Mouse (Mus musculus) forebrain, embryonic 12.5 days (tissue): ENCODE results near the gene Gse1. TPM values are rescaled to one million over a fixed set of nuclear protein-coding genes. Genes with fewer than 3 reads are reported as not detected.

Source experiments
- ATAC-seq: fragments of 200-750 bp; cut with Nextera tagmentation; 2 replicates; pipeline ENCODE4 v1.8.0; 2017; ENCODE audit warnings: moderate TSS enrichment; ENCODE audit not compliant: low FRiP score
- H3K27ac ChIP-seq: fragments of 300-500 bp; sonication (generic); 2 replicates; pipeline ENCODE4 v1.5.1; 2016; ENCODE audit warnings: mild to moderate bottlenecking
- H3K27me3 ChIP-seq: fragments of 300-500 bp; sonication (generic); 2 replicates; pipeline ENCODE4 v1.6.1; 2016; ENCODE audit warnings: mild to moderate bottlenecking
- H3K36me3 ChIP-seq: fragments of 300-500 bp; sonication (generic); replicated peaks from 2 replicates; pipeline ENCODE4 v1.6.1; 2016; ENCODE audit warnings: mild to moderate bottlenecking
- H3K4me1 ChIP-seq: fragments of 300-500 bp; sonication (generic); 2 replicates; pipeline ENCODE4 v1.6.1; 2016
- H3K4me2 ChIP-seq: fragments of 300-500 bp; sonication (generic); 2 replicates; pipeline ENCODE4 v1.6.1; 2016; ENCODE audit warnings: mild to moderate bottlenecking, moderate library complexity
- H3K4me3 ChIP-seq: fragments of 300-500 bp; sonication (generic); replicated peaks from 2 replicates; pipeline ENCODE4 v1.5.1; 2016; ENCODE audit warnings: mild to moderate bottlenecking
- H3K9ac ChIP-seq: fragments of 300-500 bp; sonication (generic); 2 replicates; pipeline ENCODE4 v1.6.1; 2016; ENCODE audit warnings: mild to moderate bottlenecking
- H3K9me3 ChIP-seq: fragments of 300-500 bp; sonication (generic); 2 replicates; pipeline ENCODE4 v1.6.1; 2016
- WGBS: fragments of 180-500 bp; shearing (Covaris S2); methylation state at CpG from one replicate; pipeline ENCODE4 v1.1.7; 2016; 5-methylcytosine and 5-hydroxymethylcytosine counted together
- polyA plus RNA-seq: library from polyadenylated mRNA; unstranded; fragments of >200 nt; fragmentation: Nextera tagmentation; extraction: Ambion mirVana; gene quantifications from 2 replicates; pipeline ENCODE4 v1.2.1, GENCODE M21; 2016

Gene Gse1
- polyA plus RNA-seq, 1 experiment from 2014 or later, result 20.4 TPM

DNA sequence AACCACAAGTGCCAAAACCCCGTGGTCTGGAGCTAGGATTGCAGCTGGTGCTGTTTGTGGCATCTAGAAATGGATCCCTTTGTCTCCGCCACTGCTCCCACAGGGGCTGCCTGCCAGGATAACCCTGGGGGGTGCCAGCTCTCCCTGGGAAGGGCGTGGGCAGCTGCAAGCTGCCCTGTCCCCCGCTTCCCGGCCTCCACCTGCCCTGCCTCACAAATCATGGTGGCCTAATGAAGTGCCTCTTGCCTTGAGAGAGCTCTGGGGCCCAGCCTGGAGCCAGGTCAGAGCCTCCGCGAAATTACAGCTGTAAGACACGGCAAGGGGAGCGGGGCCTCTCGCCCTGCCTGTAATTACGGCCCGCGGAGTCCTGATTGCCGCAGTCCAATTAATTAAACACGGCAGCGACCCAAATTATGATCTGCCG is 221.4 kb downstream of the Gse1 start:
- H3K4me1 ChIP-seq, result peaks cover 57% of the 10 kb centered on the region
- WGBS, result 11% methylated on average over 17 of the region's 17 CpGs
- H3K9me3 ChIP-seq, result no peaks in the 10 kb centered on the region
- no peak overlapping the region for H3K9ac ChIP-seq
- 0 out of 2 replicates have a peak, but pooled peaks have one; percentile 23 for ATAC-seq
- H3K4me2 ChIP-seq, result peak overlapping the region; percentile 34
- no peak overlapping the region for H3K4me3 ChIP-seq
- H3K27ac ChIP-seq, result peak overlapping the region; percentile 91
- H3K27me3 ChIP-seq, result peaks cover 32% of the 10 kb centered on the region
- no peaks in the 10 kb centered on the region for H3K36me3 ChIP-seq

DNA sequence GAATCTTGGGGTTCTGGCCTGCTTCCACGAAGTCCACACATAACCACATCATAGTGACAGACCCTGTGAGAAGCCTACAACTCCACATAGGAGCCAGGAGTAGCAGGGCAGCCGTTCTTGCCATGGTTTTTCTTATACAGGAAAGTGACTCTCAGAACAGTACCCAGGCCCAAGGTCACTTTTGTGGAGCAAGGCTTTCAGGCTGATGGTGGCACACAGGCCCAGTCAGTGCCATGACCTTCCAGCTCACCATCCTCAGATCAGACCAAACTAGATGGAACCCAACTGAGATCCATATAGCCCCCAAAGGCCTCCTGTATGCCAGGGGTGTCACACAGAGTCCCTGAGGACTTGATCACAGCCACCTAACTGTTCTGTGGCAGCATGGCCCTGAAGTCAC is 223.9 kb downstream of the Gse1 start:
- peaks cover 29% of the 10 kb centered on the region for H3K27me3 ChIP-seq
- H3K27ac ChIP-seq, result no peak overlapping the region
- no peak overlapping the region for H3K4me3 ChIP-seq
- no peaks in the 10 kb centered on the region for H3K9me3 ChIP-seq
- ATAC-seq, result no peak
- H3K36me3 ChIP-seq, result no peaks in the 10 kb centered on the region
- no peak overlapping the region for H3K4me2 ChIP-seq
- no peak overlapping the region for H3K9ac ChIP-seq
- 81% methylated on average over 2 of the region's 2 CpGs for WGBS
- peaks cover 70% of the 10 kb centered on the region for H3K4me1 ChIP-seq

DNA sequence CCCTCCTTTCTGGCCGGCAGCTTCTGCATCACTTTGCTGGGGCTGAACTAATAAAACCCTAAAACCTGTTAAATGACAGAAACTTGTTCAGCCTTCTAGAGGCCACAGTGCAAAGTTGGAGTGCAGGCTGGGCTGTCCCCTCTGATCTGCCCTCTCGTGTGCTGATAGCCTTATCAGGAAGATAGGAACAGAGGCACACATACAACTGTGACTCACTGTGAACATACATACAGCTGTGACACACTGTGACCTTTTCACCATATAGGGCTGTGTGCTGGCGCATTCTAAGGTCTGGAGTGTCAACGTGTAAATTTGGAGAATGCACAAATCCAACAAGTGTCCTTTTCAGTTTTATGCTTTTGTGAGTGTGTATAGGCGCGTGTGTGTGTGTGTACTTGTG is 226.1 kb downstream of the Gse1 start:
- Histone ChIP-seq H3K9me3 (no peaks in the 10 kb centered on the region), H3K27ac (peak overlapping the region; percentile 25; the same call in 1 of the 2 replicates), H3K27me3 (peaks cover 40% of the 10 kb centered on the region), H3K36me3 (no peaks in the 10 kb centered on the region), H3K9ac (no peak overlapping the region), H3K4me3 (no peak overlapping the region), H3K4me1 (peaks cover 61% of the 10 kb centered on the region), H3K4me2 (no peak overlapping the region)
- ATAC-seq, result no peak
- 87% methylated on average over 6 of the region's 6 CpGs for WGBS

DNA sequence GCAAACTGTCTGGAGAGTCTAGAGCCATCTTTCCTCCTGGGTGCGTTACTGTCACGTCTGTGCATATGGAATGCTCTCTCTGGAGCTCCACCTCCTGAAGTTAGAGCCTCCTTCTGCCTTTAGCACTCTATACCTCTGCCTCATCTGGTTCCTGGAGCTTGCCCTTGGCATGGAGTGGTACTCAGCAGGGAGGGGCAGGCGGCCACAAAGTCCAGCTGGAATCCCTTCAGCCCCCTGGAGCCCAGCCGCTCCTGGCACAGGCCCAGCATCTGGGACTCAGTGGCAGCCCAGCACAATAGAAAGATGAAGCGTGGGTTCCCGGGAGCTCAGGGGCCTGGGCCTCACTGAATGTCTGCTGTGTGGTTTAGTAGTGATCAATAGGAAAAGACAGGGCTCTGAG is 232.1 kb downstream of the Gse1 start:
- peak; percentile 27; the same call in 1 of the 2 replicates for ATAC-seq
- H3K4me3 ChIP-seq, result no peak overlapping the region
- no peak overlapping the region for H3K9ac ChIP-seq
- peak overlapping the region; percentile 84 for H3K27ac ChIP-seq
- peaks cover 70% of the 10 kb centered on the region for H3K4me1 ChIP-seq
- H3K36me3 ChIP-seq, result no peaks in the 10 kb centered on the region
- H3K9me3 ChIP-seq, result no peaks in the 10 kb centered on the region
- 41% methylated on average over 6 of the region's 6 CpGs for WGBS
- H3K27me3 ChIP-seq, result peaks cover 21% of the 10 kb centered on the region
- H3K4me2 ChIP-seq, result no peak overlapping the region

DNA sequence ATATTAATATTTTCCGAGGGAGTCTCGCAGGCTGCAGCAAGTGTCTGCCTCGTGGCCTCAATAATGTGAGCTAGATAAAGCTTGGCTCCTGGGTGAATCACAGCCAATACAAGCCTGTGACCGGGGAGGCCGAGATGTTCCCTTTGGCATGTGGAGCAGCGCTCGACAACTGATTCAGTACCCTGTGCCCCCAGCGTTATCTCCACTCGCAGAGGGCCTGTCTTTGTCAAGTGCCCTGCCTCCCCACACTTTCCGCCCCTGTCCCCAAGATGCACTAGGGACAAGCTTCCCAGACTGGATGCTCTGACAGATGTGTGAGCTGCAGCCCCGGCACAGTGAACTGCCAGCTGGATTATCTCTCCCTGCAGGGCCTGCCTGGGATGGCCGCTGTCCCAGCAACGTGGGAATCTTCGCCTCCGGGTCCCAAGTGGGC is 233.9 kb downstream of the Gse1 start:
- no peaks in the 10 kb centered on the region for H3K9me3 ChIP-seq
- peak overlapping the region; percentile 38 for H3K9ac ChIP-seq
- ATAC-seq, result no peak
- no peak overlapping the region for H3K4me2 ChIP-seq
- no peak overlapping the region for H3K4me3 ChIP-seq
- H3K27me3 ChIP-seq, result peaks cover 23% of the 10 kb centered on the region; the same call in 1 of the 2 replicates
- H3K4me1 ChIP-seq, result peaks cover 71% of the 10 kb centered on the region
- H3K36me3 ChIP-seq, result no peaks in the 10 kb centered on the region
- peak overlapping the region; percentile 57; the same call in 1 of the 2 replicates for H3K27ac ChIP-seq
- WGBS, result 37% methylated on average over 15 of the region's 15 CpGs

DNA sequence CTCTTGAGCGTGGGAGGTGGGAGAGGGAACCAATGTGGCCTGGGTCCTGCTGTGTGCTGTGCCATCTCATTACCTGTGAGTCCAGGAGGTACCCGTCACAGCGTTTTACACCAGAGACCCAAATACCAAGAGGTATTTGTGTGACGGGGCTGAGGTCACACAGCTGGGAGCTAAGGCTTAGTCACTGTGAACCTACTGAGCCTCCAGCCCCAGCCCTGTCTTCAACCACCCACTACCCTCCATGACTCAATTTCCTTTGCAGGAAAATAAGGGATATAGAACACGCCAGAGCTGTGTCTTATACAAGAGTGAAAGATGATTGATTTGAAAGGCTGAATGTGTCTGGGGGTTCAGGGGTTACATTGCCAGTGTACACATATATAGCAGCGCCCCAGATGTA is 234.4 kb downstream of the Gse1 start:
- Histone ChIP-seq H3K4me2 (no peak overlapping the region), H3K4me1 (peaks cover 76% of the 10 kb centered on the region), H3K27me3 (peaks cover 28% of the 10 kb centered on the region; the same call in 1 of the 2 replicates), H3K9ac (peak overlapping the region; percentile 38), H3K36me3 (no peaks in the 10 kb centered on the region), H3K9me3 (no peaks in the 10 kb centered on the region), H3K27ac (peak overlapping the region; percentile 57; the same call in 1 of the 2 replicates), H3K4me3 (no peak overlapping the region)
- ATAC-seq, result no peak
- WGBS, result 80% methylated on average over 6 of the region's 6 CpGs

DNA sequence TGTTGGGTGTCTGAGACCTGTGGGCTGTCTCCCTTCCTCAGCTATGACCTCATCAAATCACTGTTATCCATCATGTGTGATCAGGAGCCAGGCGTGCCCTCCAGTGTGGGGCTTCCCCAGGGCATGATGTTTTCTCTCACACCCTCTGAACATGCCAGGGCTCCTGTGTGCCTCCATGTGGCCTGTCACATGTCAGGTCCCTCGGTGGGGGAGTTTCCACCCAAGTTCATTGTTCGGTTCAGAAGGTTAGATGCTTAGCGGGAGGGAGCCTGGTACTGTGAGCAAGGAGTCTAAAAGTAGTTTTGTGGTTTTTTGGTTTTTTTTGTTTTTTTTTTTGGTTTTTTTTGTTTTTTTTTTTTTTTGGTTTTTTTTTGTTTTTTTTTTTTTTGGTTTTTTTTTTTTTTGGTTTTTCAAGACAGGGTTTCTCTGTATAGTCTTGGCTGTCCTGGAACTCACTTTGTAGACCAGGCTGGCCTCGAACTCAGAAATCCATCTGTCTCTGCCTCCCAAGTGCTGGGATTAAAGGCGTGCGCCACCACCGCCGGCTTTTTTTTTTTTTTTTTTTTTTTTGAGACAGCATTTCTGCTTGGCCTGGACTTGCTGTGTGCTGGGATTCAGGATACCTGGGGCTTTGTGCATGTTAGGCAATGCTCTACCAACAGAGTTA is 235.8 kb downstream of the Gse1 start:
- Histone ChIP-seq H3K4me3 (no peak overlapping the region), H3K9ac (no peak overlapping the region), H3K4me2 (no peak overlapping the region), H3K4me1 (peaks cover 68% of the 10 kb centered on the region), H3K36me3 (no peaks in the 10 kb centered on the region), H3K9me3 (no peaks in the 10 kb centered on the region), H3K27ac (no peak overlapping the region), H3K27me3 (peaks cover 20% of the 10 kb centered on the region; the same call in 1 of the 2 replicates)
- ATAC-seq, result no peak
- WGBS, result 92% methylated on average over 5 of the region's 9 CpGs

DNA sequence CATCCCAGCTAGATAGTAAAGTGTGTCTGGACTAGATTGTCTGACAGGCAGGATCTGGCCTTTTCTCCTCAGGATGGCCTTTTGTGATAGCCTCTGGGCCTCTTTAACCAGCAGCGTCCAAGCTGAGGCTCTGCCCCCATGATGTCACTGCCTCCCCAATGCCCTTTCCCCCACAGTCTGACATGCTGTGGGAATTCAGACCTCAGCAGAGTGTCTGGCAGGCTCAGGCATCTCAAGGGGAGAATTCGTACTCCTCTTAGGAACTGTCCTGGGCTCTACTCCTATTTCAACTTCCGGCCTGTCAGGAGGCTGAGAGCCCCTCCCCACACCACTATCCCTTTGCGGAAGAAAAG is 236.3 kb downstream of the Gse1 start:
- no peak overlapping the region for H3K4me3 ChIP-seq
- no peaks in the 10 kb centered on the region for H3K9me3 ChIP-seq
- peaks cover 20% of the 10 kb centered on the region; the same call in 1 of the 2 replicates for H3K27me3 ChIP-seq
- no peak for ATAC-seq
- H3K27ac ChIP-seq, result no peak overlapping the region
- H3K36me3 ChIP-seq, result no peaks in the 10 kb centered on the region
- H3K9ac ChIP-seq, result no peak overlapping the region
- WGBS, result 72% methylated on average over 4 of the region's 4 CpGs
- peaks cover 62% of the 10 kb centered on the region for H3K4me1 ChIP-seq
- no peak overlapping the region for H3K4me2 ChIP-seq

DNA sequence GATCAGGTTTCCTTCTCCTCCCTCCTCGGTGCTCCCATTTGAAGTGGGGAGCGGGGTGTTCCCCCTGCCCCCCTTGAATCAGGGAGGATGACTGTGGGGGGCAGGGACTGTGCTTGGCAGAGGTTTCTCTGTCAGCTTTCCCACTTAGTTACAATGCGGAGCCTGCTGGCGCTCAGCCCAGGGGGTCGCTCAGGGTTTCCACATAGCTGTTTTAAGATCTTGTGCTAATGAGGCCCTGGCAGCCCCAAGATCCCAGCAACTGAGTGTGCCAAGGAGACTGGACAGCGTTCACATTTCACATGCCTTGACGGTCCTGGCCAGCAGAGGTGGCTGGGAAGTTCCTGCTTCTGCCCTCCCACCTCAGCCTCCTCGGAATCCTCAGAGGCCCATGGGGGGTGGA is 237.5 kb downstream of the Gse1 start:
- H3K9me3 ChIP-seq, result no peaks in the 10 kb centered on the region
- no peak overlapping the region for H3K4me2 ChIP-seq
- ATAC-seq, result peak; percentile 62
- 0 out of 2 replicates have a peak overlapping the region, but pooled peaks have one; percentile 5 for H3K9ac ChIP-seq
- no peaks in the 10 kb centered on the region for H3K36me3 ChIP-seq
- H3K4me3 ChIP-seq, result no peak overlapping the region
- peak overlapping the region; percentile 76 for H3K27ac ChIP-seq
- WGBS, result 14% methylated on average over 8 of the region's 8 CpGs
- peaks cover 55% of the 10 kb centered on the region for H3K4me1 ChIP-seq
- peaks cover 19% of the 10 kb centered on the region; the same call in 1 of the 2 replicates for H3K27me3 ChIP-seq

DNA sequence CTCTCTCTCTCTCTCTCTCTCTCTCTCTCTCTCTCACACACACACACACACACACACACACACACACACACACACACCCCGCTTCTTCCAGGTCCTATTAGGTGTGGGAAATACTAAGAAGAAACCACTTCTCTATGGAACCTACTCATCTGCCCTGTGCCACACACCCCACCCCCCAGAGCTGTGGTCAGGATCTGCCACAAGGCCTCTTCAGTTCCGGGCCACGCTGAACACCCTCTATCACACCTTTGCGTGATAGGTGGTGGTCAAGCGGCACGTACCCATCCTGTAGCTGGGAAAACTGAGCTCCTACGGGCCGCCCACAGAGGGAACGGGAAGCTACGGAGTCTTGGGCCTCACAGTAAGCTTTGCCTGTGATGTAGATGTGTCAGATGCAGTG is 238.0 kb downstream of the Gse1 start:
- no peak overlapping the region for H3K4me2 ChIP-seq
- peak overlapping the region; percentile 76 for H3K27ac ChIP-seq
- peaks cover 55% of the 10 kb centered on the region for H3K4me1 ChIP-seq
- no peaks in the 10 kb centered on the region for H3K36me3 ChIP-seq
- 48% methylated on average over 10 of the region's 10 CpGs for WGBS
- peaks cover 14% of the 10 kb centered on the region; the same call in 1 of the 2 replicates for H3K27me3 ChIP-seq
- no peak overlapping the region for H3K4me3 ChIP-seq
- ATAC-seq, result no peak
- H3K9ac ChIP-seq, result 0 out of 2 replicates have a peak overlapping the region, but pooled peaks have one; percentile 5
- H3K9me3 ChIP-seq, result no peaks in the 10 kb centered on the region

DNA sequence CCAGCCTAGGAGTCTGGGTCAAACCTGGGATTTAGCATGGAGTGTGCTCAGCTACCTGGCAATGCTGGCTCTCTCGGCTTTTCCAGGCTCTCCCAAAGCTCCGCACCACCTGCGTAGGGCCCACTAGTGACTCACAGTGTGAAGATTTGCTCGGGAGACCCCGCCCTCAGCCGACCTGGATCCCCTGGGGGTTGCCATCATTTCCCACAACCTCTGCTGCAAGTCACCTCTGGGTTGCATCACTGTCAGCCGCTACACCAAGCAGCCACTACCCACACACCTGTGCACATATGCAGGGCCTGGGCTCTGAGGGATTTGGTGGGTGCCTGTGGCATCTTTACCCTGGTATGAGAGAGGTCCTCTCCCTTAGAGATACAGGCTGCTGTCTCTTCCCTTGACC is 239.3 kb downstream of the Gse1 start:
- no peaks in the 10 kb centered on the region for H3K9me3 ChIP-seq
- H3K4me2 ChIP-seq, result no peak overlapping the region
- WGBS, result 86% methylated on average over 7 of the region's 7 CpGs
- no peak overlapping the region for H3K9ac ChIP-seq
- no peak for ATAC-seq
- H3K4me3 ChIP-seq, result no peak overlapping the region
- no peak overlapping the region for H3K27ac ChIP-seq
- H3K36me3 ChIP-seq, result no peaks in the 10 kb centered on the region
- H3K27me3 ChIP-seq, result peaks cover 14% of the 10 kb centered on the region; the same call in 1 of the 2 replicates
- peaks cover 55% of the 10 kb centered on the region for H3K4me1 ChIP-seq

DNA sequence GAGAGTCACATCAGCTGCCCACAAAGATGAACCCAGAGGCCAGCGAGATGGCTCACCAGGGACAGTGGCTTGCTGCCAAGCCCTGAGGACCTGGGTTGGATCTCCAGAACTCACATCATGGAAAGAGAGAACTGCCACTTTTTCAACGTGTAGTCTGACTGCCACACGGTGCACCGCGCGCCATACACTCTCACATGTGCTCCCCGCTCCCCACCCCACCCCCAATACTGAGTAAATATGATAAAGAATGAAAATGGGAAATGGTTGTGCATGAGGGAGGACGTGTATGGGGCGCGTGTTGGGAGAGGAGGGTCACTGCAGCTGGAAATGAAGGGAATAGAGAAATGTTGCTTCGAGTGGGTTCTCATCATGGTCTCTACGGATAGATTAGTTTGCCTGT is 241.9 kb downstream of the Gse1 start:
- no peak overlapping the region for H3K27ac ChIP-seq
- H3K4me2 ChIP-seq, result no peak overlapping the region
- H3K9me3 ChIP-seq, result no peaks in the 10 kb centered on the region
- H3K9ac ChIP-seq, result no peak overlapping the region
- ATAC-seq, result no peak
- H3K4me3 ChIP-seq, result no peak overlapping the region
- 93% methylated on average over 12 of the region's 12 CpGs for WGBS
- H3K4me1 ChIP-seq, result peaks cover 72% of the 10 kb centered on the region
- H3K27me3 ChIP-seq, result peaks cover 18% of the 10 kb centered on the region; the same call in 1 of the 2 replicates
- H3K36me3 ChIP-seq, result no peaks in the 10 kb centered on the region

DNA sequence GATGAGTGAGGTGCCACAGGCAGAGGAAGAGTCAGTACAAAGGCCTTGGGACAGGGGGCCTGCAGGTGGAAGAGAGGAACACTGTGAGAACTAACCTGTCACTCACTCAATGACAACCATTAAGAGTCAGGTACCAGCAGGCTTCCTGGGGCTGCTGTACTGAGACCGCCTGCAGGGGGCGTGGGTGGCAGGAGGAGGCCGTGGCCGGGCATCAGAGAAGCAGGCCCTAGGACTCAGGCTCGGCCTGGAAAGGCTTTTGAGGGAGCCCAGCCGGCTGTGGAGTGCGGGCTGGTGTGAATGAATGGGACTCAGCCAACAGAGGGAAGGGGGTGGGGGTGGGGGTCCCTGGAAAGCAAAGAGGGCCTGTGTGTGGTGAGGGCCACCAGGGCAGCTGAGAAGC is 242.9 kb downstream of the Gse1 start:
- no peaks in the 10 kb centered on the region for H3K9me3 ChIP-seq
- no peak overlapping the region for H3K4me2 ChIP-seq
- no peak overlapping the region for H3K9ac ChIP-seq
- H3K36me3 ChIP-seq, result no peaks in the 10 kb centered on the region
- no peak overlapping the region for H3K4me3 ChIP-seq
- peak; percentile 35 for ATAC-seq
- H3K27me3 ChIP-seq, result peaks cover 18% of the 10 kb centered on the region; the same call in 1 of the 2 replicates
- 4% methylated on average over 7 of the region's 7 CpGs for WGBS
- peaks cover 72% of the 10 kb centered on the region for H3K4me1 ChIP-seq
- peak overlapping the region; percentile 59; the same call in 1 of the 2 replicates for H3K27ac ChIP-seq
